Mouse (Mus musculus): Measurements from ENCODE around the gene Eps15l1.

Gene Eps15l1

DNA sequence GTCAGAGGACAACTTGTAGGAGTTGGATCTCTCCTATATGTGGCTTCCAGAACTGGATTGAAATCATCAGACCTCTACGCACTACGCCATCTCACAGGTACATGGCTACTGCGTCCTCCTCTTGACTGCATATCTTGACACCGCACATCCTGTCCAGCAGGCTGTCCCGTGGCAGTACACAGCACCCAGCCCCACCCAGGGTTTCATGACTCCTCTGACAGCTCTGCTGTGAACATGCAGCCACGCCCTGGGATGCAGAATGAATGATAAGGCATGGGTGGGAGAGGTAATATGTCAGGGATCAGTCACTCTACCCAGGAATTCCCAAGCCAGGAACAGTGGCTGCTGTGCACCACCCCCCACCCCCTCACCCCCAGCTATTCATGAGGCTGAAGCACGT, 7.4 kb downstream of the Eps15l1 start:
- no peak for DNase-seq (ENCODE audit: low spot score)

DNA sequence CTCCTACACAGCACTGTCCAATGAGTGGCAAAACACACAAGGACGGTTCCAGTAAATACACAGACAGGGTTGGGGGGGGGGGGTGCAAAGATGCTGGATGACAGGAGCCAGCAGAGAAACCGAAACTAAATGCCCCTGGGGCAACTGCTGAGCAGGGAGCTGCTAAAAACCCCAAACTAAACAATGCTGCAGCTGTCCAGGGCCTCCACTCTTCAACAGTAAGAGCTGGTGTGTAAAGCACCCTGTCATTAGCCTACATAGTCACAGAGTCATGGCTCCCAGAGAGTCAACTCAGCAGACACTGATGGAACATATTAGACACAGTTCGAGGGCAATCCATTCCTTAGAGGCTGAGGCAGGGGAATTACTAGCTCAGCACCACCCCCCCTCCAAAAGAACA, 11.8 kb downstream of the Eps15l1 start:
- no peak for DNase-seq (ENCODE audit: low spot score)

DNA sequence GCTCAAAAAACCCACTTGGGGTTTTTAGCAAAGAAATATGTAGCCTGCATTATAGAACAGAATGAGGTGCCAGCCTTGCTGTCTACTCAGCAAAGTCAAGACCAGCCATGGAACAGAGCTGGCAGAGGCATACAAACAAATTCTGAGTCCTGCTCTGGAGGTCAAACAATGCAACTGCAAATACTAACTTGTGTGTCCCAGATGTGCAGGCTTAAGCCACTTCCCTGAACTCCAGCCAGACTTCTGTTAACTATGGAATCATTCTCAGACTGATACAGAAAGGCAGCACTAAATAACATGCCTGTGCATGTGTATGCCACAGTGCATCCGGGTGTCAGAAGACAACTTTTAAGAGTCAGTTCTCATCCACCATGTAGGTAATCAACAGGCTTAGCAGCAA, 13.4 kb downstream of the Eps15l1 start:
- DNase-seq (ENCODE audit: low spot score), result no peak

DNA sequence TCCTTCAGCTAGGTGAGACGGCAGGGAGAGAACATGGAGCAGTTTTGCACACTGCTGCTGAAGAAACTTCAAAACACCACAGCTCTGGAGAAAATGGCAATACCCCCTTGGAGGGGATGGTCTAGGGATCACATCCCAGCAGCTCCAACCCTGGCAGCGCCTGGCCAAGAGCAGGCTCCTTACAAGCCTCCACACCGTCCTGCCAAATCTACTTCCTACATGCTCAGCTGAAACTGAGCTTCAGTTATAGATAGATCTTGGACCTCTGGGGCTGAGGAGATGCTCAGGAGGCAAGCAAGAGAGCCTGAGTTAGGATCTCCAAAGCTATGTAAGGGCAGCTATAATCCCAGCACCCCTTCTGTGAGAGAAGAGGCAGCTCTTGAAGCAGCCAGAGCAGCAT, 18.3 kb downstream of the Eps15l1 start:
- no peak for DNase-seq (ENCODE audit: low spot score)

DNA sequence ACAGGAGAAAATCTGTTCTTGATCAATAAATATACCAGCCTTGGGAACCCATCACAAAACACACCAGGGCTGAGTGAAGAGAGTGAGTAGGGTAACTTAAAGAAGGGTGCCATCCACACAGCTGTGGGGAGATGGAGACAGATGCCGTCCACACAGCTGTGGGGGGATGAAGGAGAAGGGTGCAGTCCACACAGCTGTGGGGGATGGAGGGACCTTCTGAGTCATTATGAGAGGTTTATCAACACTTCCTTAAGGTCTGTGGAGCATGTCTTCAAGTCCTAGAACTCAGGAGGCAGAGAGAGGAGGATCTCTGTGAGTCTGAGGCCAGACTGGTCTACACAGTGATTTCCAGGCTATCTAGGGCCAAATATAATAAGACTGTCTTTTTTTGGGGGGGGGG, 19.9 kb downstream of the Eps15l1 start:
- DNase-seq (ENCODE audit: low spot score), result no peak

DNA sequence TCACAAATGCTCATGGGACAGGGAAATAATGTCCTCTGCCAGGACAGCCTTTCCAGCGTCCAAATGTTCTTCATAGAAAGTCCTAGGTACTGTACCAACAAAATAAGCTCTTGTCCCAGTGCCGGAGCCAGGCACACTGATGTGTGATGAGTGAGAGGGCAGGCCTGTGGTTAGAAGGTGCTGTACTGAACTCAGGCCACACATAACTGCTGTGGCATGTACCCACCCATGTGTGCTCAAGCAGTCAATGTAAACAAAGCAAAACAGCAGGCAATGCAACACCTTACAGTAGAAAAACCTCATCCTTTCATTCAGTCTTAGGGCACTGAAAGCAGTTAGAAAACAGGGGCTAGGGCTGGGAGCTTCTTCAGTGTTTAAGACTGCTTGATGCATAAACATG, 35.5 kb downstream of the Eps15l1 start:
- no peak for DNase-seq (ENCODE audit: low spot score)

DNA sequence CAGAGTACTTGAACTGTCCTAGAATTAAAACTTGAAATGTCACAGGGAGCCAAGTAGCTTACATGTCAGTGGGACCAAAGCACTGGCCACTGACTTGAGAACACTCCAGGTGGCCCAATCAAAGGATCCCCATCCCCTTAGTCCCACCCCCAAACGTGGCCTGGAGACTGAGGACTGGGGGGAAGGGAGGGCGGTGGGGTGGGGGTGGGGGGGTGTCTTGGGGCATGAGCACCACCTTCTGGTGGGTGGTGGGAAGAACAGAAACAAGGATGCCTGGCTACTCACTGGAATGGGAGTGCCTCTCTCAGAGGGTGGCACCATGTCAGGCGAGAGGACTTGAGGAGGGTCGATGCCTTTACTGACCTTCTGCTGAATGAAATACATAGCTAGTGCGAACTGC, 38.9 kb downstream of the Eps15l1 start:
- DNase-seq (ENCODE audit: low spot score), result no peak

DNA sequence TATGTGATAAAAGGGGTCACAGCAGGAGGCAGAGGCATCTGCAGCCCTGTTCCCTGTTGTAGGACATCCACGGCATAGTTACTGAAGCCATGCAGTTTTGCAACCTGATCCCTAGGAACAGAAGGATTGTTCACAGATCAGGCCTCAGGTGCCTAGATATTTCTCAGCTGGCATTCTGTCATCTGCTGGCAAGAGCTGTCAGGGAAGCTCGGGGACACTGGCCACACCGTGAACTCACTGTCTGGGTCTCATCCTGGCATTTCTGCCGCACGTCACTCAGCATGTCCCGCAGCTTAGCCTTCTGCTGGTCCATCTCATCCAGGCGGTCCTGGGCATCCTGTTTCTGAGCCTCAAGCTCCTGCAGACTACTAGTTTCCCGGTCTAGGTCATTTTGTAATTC, 40.6 kb downstream of the Eps15l1 start:
- DNase-seq (ENCODE audit: low spot score), result no peak

DNA sequence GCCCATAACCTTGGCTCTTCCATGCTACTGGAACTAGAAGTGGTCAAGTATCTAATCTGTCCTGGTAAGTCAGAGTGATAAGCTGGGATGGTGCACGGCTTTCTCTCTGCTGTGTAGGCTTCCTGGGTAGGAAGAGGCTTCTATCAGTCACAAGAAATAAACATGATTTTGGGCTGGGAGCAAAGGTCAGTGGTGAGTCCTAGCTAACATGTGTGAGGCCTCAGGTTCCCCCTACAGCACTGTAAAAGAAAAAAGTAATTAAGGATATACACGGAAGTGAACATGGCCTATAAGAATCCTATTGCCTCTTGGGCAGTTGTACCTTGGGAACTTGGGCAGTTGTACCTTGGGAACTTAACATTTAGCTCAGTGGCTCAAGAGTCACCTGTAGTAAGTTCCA, 44.4 kb downstream of the Eps15l1 start:
- DNase-seq (ENCODE audit: low spot score), result no peak

DNA sequence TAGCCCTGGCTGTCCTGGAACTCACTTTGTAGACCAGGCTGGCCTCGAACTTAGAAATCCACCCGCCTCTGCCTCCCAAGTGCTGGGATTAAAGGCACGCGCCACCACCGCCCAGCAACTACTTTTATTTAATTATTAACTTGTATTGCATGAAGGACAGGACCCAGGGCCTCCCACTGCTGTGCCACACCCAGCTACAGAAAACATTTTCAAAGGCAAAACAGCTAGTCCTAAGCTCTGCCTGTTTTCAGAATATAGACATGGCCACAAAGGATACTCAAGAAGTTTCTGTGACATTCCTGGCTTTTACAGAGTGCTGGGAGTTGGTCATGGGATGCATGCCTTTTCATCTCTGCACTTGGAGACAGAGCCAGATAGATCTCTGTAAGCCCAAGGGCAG, 45.0 kb downstream of the Eps15l1 start:
- DNase-seq (ENCODE audit: low spot score), result no peak

DNA sequence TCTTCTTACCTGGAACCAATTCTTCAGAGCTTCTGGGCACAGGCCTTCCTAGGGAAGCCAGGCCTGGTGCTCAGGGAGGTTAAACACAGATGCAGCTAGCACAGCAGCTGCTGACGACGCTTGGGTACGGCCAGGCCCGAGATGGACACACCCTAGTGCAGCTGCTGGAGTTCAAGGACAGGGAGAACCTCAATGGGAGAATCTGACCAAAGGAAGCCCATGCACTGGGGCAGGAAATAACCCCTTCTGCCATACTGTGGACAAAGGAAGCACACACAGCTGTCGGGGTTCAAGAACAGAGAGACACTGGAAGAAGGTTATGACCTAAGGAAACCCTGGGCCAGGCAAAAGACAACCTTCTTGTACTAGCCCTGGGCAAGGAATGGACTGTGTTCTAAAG, 46.1 kb downstream of the Eps15l1 start:
- no peak for DNase-seq (ENCODE audit: low spot score)

DNA sequence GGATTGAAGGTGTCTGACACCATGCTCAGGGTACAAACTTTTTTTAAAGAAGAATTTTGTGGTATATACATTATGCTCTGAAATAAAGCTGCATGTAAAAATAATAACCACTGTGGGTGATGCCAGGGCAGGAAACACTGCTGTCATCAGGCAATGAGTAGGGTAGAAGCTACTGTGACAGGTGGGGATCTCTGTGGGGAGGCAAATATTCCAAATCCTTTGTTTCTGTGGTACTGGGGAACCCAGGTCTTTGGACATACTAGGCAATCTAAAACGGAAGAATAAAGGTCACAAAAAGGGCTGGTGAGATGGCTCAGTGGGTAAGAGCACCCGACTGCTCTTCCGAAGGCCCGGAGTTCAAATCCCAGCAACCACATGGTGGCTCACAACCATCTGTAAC, 48.9 kb downstream of the Eps15l1 start:
- DNase-seq (ENCODE audit: low spot score), result no peak

DNA sequence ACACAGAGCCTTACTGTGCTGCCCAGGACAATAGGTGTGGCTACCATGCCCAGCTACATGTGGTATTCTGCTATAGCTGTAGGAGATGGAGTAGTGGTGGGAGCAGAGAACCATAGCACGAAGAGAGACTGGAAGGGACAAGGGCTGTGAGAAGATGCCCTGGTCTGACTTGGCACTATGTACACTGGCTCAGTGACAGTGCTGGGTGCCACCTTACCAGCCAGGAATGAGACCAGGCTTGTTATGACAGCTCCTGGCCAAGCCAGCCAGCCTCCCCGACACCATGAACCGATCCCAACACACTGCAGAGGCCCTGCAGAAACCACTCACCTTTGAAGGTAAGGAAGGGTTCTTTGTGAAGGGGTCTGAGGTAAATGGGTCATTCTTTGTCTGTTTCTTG, 49.9 kb downstream of the Eps15l1 start:
- DNase-seq (ENCODE audit: low spot score), result no peak

DNA sequence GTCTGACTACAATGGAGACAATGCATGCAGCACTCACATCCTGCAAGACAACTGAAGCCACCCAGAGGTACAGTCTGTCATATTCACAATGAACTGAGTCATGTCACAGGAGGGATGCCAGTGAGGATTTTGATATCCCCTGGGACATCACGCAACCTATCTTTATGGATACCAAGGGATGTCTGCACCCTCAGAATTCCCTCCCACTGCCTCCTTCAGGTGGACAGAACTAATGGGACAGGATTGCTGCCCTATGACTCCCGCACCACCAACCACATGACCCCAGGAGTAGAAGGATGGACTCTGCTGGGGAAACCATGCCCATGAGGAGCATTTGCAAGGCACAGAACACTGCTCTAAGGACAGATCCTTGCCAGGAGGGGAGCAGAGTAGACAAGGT, 54.8 kb downstream of the Eps15l1 start:
- no peak for DNase-seq (ENCODE audit: low spot score)

DNA sequence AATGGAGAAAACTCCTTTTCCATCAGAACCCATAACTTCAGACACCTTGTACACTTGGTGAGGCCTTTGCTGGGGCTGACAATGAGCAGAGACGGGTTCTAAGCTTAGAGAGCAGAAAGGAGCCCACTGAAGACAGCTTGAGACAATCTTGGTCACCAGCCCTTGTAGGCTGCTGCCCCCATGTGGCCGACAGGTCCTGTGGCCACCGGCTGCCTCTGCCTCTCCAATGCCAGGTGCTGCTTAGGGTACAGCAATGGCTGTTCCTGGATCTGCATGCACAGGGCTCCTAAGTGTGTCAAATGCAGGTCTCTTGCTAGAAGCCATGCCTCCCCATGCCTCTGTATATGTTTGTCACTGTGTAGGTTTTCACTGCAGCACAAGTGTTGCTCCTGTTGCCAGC, 55.4 kb downstream of the Eps15l1 start:
- peak; percentile 28 for DNase-seq (ENCODE audit: low spot score)

DNA sequence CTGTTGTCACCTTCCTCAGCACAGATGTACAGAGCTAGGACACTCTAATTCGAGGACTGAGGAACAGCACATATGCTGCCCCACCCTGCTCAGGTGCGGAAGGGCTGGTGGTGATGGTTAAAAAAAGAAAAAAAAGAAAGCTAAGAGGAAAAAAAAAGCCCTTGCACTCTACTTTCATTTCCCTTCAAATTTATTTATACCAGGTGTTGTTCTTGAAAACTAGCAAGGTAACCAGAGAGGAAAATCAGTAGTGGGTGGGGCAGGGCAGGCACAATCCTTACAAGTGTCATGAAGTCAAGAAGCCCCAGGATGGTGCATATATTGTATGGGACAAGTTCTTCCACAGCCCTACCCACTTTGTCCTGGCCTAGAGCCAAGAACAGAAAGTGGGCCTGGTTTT, 56.2 kb downstream of the Eps15l1 start:
- no peak for DNase-seq (ENCODE audit: low spot score)

DNA sequence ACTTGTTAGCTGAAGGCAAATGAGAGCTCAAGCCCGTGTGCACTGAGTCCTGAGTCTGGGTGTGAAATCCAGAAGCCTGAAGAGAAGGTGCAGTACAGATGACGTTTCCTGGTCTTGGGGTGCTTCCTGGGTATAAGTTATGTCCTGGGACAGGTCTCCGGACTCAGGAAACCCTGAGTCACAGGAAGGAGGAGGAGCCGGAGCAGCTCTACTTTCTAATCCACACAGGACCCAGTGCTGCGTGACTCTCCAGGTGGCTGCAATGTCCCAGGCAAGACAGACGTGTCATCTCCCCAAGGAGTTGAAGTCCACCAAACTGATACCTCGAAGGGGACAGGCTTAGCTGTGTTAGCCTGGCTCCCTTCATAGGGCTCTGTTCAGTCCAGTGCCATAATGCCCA, 57.8 kb downstream of the Eps15l1 start:
- no peak for DNase-seq (ENCODE audit: low spot score)

DNA sequence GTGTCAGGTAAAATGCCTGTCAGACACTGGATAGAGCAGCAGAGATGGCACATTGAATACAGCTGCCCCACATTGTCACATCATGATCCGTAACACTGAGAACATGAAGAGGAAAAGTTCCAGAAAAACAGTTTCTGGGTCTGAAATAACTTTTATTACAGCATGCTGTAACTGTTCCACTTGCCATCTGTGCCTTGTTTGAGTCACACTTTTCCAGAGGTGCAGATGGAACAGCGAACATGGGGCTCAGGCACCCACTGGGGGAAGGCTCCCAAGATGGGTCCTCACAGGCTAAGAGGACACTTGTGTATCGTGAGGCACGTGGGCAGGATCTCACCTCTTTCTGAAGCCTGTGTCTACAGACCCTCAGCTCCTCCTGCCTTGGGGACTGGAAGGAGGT, 58.5 kb downstream of the Eps15l1 start:
- no peak for DNase-seq (ENCODE audit: low spot score)

DNA sequence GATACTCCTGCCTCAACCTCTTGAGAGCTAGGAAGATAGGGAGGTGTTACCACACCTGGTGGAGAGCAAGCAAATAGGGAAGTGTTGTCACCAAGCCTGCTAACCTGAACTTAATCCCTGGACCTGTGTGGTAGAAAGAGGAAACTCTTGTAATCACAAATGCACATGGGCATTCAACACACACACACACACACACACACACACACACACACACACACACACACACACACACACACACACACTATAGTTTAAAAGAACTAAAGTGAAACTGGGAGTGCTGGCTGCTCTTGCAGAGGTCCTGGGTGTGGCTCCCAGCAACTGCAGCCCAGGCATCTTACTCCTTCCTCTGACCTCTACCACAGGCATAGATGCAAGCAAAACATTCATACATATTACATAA, 61.1 kb downstream of the Eps15l1 start:
- DNase-seq (ENCODE audit: low spot score), result no peak

DNA sequence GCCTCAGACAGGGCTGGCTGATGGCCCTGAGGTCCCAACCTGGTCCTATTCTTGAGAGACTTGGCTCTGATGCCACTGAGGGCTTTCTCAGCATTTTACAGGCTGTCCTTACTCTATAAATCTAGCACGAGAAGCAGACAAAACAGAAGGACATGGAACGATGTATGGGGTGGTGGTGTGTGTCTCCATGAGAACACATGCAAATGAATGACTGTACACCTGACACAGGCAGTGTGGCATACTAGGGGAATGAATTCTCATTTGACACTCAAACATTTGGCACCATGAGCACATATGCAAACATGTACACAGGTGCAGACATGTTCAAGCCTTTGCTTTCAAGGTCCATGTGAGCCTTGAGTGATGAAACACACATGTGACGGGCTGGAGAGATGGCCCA, 64.7 kb downstream of the Eps15l1 start:
- no peak for DNase-seq (ENCODE audit: low spot score)

DNA sequence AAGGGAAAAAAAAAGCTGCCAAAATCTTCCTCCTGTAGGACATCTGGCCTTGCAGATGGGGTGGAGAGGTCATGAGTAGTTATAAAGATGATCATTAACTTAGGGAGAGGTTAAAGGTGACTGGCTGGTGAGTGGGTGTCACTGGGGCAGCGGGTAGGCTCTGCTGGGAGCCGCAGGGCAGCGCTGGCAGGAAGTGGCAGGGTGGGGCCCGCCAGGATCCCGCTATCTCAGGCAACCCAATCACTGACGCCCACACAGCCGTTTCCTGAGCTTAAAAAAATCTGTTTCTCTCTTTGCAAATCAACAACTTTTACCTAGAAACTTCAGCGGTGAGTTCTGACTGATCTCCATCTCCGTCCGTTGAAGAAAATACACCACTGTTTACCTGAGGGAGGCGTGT, 67.0 kb downstream of the Eps15l1 start:
- no peak for DNase-seq (ENCODE audit: low spot score)

DNA sequence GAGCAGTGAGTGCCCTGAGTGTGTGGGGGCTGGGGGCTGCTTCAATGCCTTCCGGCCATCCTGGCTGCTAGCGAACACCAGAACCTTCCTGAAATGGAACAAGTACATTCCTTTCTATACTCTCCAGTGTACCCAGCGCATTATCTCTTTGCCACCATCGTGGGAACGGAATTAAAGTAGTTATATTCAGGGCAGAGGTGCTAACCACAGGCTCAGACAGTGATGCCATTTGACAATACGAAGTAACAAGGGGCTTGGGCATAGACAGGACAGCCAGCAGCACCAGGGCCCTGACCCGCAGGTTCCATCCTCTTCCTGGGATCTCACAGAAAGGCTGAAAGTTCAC, 67.6 kb downstream of the Eps15l1 start:
- DNase-seq (ENCODE audit: low spot score), result no peak

DNA sequence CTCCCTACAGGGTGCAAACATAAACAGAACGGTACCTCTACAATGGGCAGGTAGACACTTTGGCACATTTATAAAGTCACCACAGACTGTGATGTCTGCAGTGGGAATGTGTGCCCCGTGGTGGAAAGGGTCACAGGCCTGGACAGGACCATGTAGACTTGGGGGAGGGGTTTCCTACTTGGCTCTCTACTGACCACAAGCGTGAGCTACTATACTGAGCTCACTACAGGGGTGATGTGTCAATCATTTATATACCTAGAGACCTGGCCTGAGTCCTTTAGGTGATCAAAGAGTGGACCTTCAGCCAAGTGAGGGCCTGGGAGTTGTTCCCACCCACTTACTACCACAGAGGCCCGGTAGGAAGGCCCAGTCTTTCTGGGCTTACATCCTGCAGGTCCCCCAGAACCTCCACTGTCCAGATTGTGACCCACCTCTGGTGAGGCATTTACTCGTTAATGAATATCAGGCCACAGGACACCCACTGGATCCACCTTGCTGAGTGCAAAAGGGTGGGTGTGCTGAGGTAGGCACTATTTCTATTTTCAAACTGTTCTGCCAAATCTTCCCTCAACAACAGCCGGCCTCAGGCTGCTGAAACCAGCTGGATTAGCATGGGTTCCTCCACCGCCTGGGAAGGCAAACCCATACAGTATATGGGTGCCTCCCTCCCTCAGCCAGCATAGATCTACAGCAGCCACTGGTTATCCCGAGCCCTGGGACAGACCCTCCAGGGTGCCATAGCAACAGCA, 68.1 kb downstream of the Eps15l1 start:
- no peak for DNase-seq (ENCODE audit: low spot score)

DNA sequence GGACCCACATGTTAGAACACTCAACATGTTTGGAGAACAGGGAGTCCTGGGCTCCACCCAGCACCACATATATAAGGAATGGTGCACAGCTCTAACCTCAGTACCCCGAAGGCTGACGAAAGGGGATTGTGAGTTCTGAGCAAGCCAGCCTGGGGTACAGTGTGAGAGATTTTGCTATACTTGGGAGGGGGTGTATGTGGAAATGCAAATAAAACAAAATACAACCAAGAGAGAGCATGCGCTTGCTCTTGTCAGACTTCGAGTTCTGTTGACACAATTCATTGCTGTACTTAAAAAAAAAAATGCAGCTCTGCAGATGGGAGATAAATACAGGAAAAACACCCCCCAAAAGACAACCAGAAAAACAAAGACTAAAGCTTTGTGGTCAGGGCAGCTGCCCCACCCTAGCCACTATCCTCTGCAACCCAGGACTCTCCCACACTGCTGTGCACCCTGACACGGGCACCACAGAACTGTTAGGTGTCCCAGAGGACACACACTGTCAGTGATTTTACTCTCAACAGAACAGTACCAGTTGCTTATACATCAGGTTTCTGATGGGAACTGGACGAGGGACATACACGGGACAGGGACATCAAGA, 69.8 kb downstream of the Eps15l1 start:
- DNase-seq (ENCODE audit: low spot score), result no peak

Data from urinary bladder, postnatal 10 days (tissue).